Mouse (Mus musculus) cerebellum, postnatal 14 days (tissue): ENCODE data around the gene Smlr1.

ENCODE experiments used
- DNase-seq, 2 experiments: peaks; one replicate each; pipeline ENCODE4 v3.0.0; 2021; ENCODE audit warnings: mixed read lengths in 2 of 2

Smlr1 gene

DNA sequence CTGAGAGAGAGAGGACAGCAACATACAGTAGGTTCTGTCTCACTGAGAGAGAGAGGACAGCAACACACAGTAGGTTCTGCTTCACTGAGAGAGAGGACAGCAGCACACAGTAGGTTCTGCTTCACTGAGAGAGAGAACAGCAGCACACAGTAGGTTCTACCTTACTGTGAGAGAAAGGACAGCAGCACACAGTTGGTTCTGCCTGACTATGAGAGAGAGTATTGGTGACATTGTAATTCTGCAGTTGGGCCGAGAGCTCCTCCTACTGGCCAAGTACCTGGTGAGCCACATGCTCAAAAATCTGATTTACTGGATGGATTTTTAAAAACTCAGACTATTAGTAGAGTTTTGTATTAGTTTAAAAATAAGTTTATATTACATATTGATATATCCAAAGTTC lies 47.6 kb downstream of the Smlr1 start:
- DNase-seq: peak; percentile 74 to 83

DNA sequence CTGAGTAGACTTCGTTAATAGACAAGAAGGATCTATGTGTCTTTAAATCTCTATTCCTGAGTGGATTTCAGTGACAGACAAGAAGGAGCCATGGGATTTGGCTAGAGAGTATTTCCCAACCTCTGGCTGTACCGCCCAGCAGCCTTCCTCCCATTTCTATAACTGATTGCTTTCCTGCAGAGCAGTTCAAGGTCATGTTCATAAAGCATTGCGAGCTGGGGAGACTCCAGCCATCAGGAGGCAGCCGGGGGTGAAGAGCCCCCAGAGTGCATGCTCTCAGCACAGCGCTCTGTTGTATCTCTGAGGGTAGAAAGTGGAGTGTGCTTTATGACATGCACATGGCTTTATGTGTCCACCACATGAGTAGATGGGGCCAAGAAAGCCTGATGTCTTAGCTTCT lies 53.3 kb downstream of the Smlr1 start:
- no peak for DNase-seq

DNA sequence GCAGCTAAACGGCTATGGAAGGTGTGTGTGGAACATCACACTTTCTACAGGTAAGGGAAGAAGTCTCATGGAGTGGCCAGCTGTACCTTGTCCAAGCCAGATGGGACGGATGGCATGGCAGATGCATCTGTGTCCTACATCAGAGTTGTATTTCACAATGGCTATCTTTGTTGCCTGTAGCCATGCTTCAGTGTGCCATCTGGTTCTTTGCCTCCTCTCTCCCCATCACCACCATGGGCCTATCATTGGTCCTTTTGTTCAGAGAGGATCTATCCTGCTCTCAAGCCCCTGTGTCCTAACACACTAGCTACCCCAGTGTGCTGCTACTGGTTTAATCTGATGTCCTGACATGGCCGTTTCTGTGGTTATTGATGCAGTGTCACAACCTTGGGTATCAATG lies 56.4 kb downstream of the Smlr1 start:
- DNase-seq: no peak
